Mouse (Mus musculus): ENCODE measurements around the gene Zic4. TPM values are rescaled to one million over a fixed set of nuclear protein-coding genes. Genes with fewer than 3 reads are reported as not detected.

Zic4 gene
- polyA plus RNA-seq, 1 experiment from 2014 or later: 47.8 TPM

DNA sequence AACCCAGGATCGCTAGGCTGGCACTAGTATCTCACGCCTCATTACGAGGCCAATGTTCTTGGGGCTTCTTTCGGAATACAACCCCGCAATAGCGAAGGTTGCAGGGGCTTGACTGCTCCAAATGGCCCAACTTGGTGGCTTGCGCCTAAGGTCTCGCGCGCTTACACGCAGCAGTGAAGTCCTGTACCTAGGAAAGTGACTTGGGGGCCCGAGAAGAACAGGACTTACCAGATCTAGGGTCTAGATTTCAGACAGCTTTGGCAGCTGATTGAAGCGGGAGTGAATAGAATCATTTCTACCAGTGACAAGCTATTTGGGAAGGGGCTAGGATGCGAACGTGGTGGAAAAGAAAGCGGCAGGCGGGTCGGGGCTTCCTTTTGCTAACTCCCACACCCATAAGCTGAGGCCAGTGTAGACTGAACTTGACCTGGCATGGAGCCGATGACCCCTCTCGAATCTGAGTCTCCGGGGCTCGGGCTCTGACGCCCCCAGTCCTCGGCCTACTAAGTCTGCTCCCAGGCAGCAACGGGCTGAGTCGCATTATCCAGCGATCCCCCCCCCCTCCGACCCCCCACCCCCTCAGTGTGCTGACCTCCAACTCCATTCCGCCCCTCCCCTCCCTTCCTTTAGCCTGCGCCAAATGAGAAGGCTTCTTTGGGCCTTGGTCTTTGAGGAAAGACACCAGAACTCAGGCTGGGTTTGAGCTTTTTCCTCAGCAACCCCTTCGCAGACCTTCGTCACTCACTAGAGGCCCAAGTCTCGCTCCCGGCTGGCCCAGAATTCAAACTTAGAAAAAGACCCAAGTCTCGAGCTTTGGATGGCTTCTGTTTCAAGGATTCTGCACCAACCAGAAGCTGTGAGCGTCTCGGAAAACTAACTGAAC is 8.4 kb upstream of the Zic4 start:
- Histone ChIP-seq H3K36me3 (replicated peaks; ENCODE audit: control insufficient read depth, insufficient read depth) (no peaks in the 10 kb centered on the region), H3K4me1 (replicated peaks; ENCODE audit: control insufficient read depth, insufficient read depth, low read length) (0 out of 2 replicates have a peak, but pooled peaks cover 11% of the 10 kb centered on the region), H3K27me3 (ENCODE audit: control insufficient read depth, insufficient read depth, low read length) (peaks cover 67% of the 10 kb centered on the region), H3K9ac (peak overlapping the region; percentile 61), H3K4me3 (replicated peaks; ENCODE audit: low read length) (peak overlapping the region; percentile 25), H3K9me3 (ENCODE audit: control insufficient read depth, low read length) (no peaks in the 10 kb centered on the region), H3K27ac (peak overlapping the region; percentile 76), H3K4me2 (replicated peaks) (peak overlapping the region; percentile 53)
- ATAC-seq (ENCODE audit: low FRiP score): peak; percentile 25; the same call in 1 of the 2 replicates
- peak; percentile 33 for DNase-seq (ENCODE audit: low spot score)
- WGBS: 3% methylated on average over 37 of the region's 37 CpGs

GRCm38 (mm10) chr9:91354434-91355269 is 7.6 kb upstream of the Zic4 start:
- Histone ChIP-seq H3K9me3 (ENCODE audit: control insufficient read depth, low read length) (no peaks in the 10 kb centered on the region), H3K4me3 (replicated peaks; ENCODE audit: low read length) (peak overlapping the region; percentile 25), H3K27me3 (ENCODE audit: control insufficient read depth, insufficient read depth, low read length) (peaks cover 69% of the 10 kb centered on the region), H3K4me1 (replicated peaks; ENCODE audit: control insufficient read depth, insufficient read depth, low read length) (0 out of 2 replicates have a peak, but pooled peaks cover 11% of the 10 kb centered on the region), H3K4me2 (replicated peaks) (peak overlapping the region; percentile 53), H3K27ac (peak overlapping the region; percentile 76), H3K36me3 (replicated peaks; ENCODE audit: control insufficient read depth, insufficient read depth) (no peaks in the 10 kb centered on the region), H3K9ac (peak overlapping the region; percentile 61)
- peak; percentile 33 for DNase-seq (ENCODE audit: low spot score)
- WGBS: 5% methylated on average over 22 of the region's 22 CpGs
- no peak for ATAC-seq (ENCODE audit: low FRiP score)

DNA sequence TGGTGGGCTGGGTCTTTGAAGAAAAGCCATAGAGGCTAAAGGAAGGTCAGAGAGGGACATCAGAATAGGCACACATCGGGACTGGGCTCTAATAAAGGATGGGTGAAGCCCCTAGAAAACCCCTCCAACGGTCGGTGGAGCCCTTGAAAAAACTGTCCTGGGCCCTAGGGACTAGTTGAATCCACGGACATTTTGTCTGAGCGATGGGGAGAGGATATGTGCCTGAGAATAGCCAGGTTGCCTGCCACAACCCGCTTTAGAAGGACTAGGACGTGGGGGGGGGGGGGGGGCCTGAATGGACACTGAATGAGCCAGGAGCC is 7.0 kb upstream of the Zic4 start:
- H3K4me1 ChIP-seq (replicated peaks; ENCODE audit: control insufficient read depth, insufficient read depth, low read length): 0 out of 2 replicates have a peak, but pooled peaks cover 11% of the 10 kb centered on the region
- ATAC-seq (ENCODE audit: low FRiP score): no peak
- no peaks in the 10 kb centered on the region for H3K9me3 ChIP-seq (ENCODE audit: control insufficient read depth, low read length)
- peak overlapping the region; percentile 61 for H3K9ac ChIP-seq
- peak; percentile 26 for DNase-seq (ENCODE audit: low spot score)
- H3K27me3 ChIP-seq (ENCODE audit: control insufficient read depth, insufficient read depth, low read length): peaks cover 68% of the 10 kb centered on the region
- H3K36me3 ChIP-seq (replicated peaks; ENCODE audit: control insufficient read depth, insufficient read depth): no peaks in the 10 kb centered on the region; the same call in 1 of the 2 replicates
- H3K4me2 ChIP-seq (replicated peaks): peak overlapping the region; percentile 53
- H3K27ac ChIP-seq: peak overlapping the region; percentile 76
- H3K4me3 ChIP-seq (replicated peaks; ENCODE audit: low read length): peak overlapping the region; percentile 25
- 2% methylated on average over 7 of the region's 7 CpGs for WGBS

DNA sequence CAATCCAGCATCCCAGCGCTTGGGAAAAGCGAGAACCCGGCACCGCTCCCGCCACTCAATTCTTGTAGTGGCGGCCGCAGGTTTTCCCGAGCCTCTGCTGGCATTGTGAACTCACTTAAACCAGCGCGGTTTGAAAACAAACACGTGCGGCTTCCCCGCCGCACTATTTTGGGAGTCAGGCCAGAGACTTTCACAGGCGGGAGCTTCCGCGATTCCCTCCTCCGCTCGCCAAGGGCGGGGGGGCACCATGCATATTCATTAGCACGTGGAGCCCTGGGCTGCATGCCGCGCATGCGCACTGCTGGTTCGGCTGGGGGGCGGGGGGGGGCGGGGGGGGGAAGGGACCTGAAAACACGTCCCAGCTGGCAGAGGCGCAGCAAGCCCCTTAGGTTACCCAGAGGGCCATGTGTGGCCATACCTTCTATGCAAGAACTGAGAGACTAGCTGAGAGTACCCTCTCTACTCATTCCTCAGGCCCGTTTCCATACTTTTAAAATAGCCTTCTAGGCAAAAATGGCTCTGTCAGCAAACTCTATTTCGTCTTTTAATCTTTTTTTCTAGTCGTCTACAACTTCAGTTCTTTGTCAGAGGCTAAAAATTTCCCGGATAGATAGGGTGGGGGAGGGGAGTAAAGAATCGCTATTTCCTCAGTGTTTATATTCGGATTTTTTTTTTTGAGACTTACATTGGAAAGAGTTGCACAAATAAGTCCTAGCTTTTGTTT is 6.4 kb upstream of the Zic4 start:
- under 1% methylated on average over 35 of the region's 35 CpGs for WGBS
- Histone ChIP-seq H3K4me1 (replicated peaks; ENCODE audit: control insufficient read depth, insufficient read depth, low read length) (0 out of 2 replicates have a peak, but pooled peaks cover 11% of the 10 kb centered on the region), H3K9me3 (ENCODE audit: control insufficient read depth, low read length) (no peaks in the 10 kb centered on the region), H3K4me2 (replicated peaks) (peak overlapping the region; percentile 53), H3K9ac (peak overlapping the region; percentile 61), H3K27ac (peak overlapping the region; percentile 76), H3K4me3 (replicated peaks; ENCODE audit: low read length) (peak overlapping the region; percentile 25), H3K36me3 (replicated peaks; ENCODE audit: control insufficient read depth, insufficient read depth) (no peaks in the 10 kb centered on the region; the same call in 1 of the 2 replicates), H3K27me3 (ENCODE audit: control insufficient read depth, insufficient read depth, low read length) (peaks cover 68% of the 10 kb centered on the region)
- DNase-seq (ENCODE audit: low spot score) (peak; percentile 82), ATAC-seq (ENCODE audit: low FRiP score) (peak; percentile 86)

DNA sequence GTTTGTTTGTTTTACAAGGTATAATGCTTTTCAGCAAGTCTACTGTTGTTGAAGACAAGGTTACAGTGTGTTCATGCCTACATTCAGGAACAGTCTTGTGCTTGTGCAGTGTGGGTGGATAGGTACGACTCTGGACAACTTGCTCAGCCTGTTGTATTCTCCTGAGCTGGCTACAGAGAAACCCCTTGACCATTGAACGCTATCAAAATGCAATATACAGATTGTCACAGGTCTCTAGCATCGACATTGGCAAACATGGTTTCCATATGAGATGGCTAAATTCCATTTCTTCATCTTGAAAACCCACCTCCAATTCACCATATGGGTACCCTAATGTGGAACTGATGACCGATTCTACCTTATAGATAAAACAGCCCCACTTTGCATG is 5.9 kb upstream of the Zic4 start:
- DNase-seq (ENCODE audit: low spot score) (peak; percentile 27), ATAC-seq (ENCODE audit: low FRiP score) (no peak)
- Histone ChIP-seq H3K4me3 (replicated peaks; ENCODE audit: low read length) (no peak overlapping the region), H3K4me2 (replicated peaks) (peak overlapping the region; percentile 53), H3K4me1 (replicated peaks; ENCODE audit: control insufficient read depth, insufficient read depth, low read length) (0 out of 2 replicates have a peak, but pooled peaks cover 11% of the 10 kb centered on the region), H3K36me3 (replicated peaks; ENCODE audit: control insufficient read depth, insufficient read depth) (no peaks in the 10 kb centered on the region; the same call in 1 of the 2 replicates), H3K9me3 (ENCODE audit: control insufficient read depth, low read length) (no peaks in the 10 kb centered on the region), H3K9ac (no peak overlapping the region), H3K27ac (peak overlapping the region; percentile 69), H3K27me3 (ENCODE audit: control insufficient read depth, insufficient read depth, low read length) (peaks cover 66% of the 10 kb centered on the region)
- WGBS: 6% methylated on average over 4 of the region's 4 CpGs

GRCm38 (mm10) chr9:91357321-91357720 is 4.9 kb upstream of the Zic4 start:
- Histone ChIP-seq H3K27me3 (ENCODE audit: control insufficient read depth, insufficient read depth, low read length) (peaks cover 58% of the 10 kb centered on the region), H3K4me1 (replicated peaks; ENCODE audit: control insufficient read depth, insufficient read depth, low read length) (0 out of 2 replicates have a peak, but pooled peaks cover 11% of the 10 kb centered on the region), H3K27ac (peak overlapping the region; percentile 69), H3K4me2 (replicated peaks) (peak overlapping the region; percentile 53), H3K36me3 (replicated peaks; ENCODE audit: control insufficient read depth, insufficient read depth) (peaks cover 6% of the 10 kb centered on the region; the same call in 1 of the 2 replicates), H3K9ac (peak overlapping the region; percentile 47), H3K4me3 (replicated peaks; ENCODE audit: low read length) (peak overlapping the region; percentile 15; the same call in 1 of the 2 replicates), H3K9me3 (ENCODE audit: control insufficient read depth, low read length) (no peaks in the 10 kb centered on the region)
- DNase-seq (ENCODE audit: low spot score) (no peak), ATAC-seq (ENCODE audit: low FRiP score) (no peak)
- WGBS: 21% methylated on average over 3 of the region's 3 CpGs

GRCm38 (mm10) chr9:91358851-91359687 is 3.1 kb upstream of the Zic4 start:
- Histone ChIP-seq H3K4me2 (replicated peaks) (peak overlapping the region; percentile 52), H3K36me3 (replicated peaks; ENCODE audit: control insufficient read depth, insufficient read depth) (peaks cover 8% of the 10 kb centered on the region; the same call in 1 of the 2 replicates), H3K4me1 (replicated peaks; ENCODE audit: control insufficient read depth, insufficient read depth, low read length) (0 out of 2 replicates have a peak, but pooled peaks cover 11% of the 10 kb centered on the region), H3K9me3 (ENCODE audit: control insufficient read depth, low read length) (no peaks in the 10 kb centered on the region), H3K4me3 (replicated peaks; ENCODE audit: low read length) (peak overlapping the region; percentile 51), H3K9ac (peak overlapping the region; percentile 97), H3K27me3 (ENCODE audit: control insufficient read depth, insufficient read depth, low read length) (peaks cover 74% of the 10 kb centered on the region), H3K27ac (peak overlapping the region; percentile 87)
- ATAC-seq (ENCODE audit: low FRiP score) (no peak), DNase-seq (ENCODE audit: low spot score) (peak; percentile 58)
- 12% methylated on average over 10 of the region's 10 CpGs for WGBS

Data from hindbrain, embryonic 14.5 days (tissue).